Mouse (Mus musculus) cerebellum, postnatal 14 days (tissue): ENCODE results near the gene Btrc.

Source experiments
- DNase-seq, 2 experiments: peaks; one replicate each; pipeline ENCODE4 v3.0.0; 2021; ENCODE audit warnings: mixed read lengths in 2 of 2

Gene Btrc

DNA sequence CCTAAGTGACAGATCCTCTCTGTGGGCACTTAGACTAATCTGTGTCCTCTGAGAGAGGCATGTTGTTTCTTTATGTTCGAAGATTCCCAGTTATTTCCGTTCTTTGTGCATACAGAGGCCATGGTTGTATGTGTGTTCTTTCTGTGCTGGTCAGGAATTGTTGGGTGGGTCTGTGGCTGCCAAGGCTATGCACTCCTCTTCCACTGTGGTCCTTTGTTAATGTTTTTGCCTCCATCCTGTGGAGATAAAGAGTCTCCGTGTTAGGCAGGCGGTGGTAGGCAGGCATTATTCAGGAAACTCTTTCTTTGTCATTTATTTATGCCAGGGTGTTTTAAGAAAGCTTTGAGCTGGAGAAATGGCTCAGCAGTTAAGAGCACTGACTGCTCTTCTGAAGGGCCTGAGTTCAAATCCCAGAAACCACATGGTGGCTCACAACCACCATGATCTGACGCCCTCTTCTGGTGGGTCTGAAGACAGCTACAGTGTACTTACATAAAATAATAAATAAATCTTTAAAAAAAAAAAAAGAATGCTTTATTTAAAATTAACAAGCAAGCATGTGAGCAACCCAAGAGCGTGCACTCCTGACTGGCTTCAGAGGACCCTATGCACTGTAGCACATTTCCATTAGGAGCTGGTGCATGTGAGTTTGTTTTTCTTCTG is 67.6 kb downstream of the Btrc start:
- no peak for DNase-seq

GRCm38 (mm10) chr19:45432351-45432750 is 68.8 kb downstream of the Btrc start:
- peak; percentile 36 to 59 for DNase-seq

DNA sequence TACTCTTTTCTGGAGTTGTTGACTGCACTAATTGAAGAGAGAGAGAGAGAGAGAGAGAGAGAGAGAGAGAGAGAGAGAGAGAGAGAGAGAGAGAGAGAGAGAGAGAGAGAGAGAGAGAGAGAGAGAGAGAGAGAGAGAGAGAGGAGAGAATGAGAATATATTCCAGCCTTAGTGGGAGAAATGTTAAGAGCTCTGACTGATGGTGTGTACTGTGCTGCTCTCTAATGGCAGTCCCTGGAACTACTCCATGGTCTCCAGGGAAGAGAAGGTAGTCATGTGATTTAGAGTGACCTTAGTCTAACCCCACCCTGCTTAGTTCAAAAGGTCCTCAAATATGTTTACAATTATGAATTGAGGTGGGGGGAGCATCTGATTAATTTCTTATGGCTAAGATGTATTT is 72.5 kb downstream of the Btrc start:
- peak; percentile 83 for DNase-seq

- DNase-seq: no peak
Observed at GRCm38 (mm10) chr19:45437175-45437574, 73.6 kb downstream of the Btrc start.

GRCm38 (mm10) chr19:45438191-45438590 is 74.7 kb downstream of the Btrc start:
- no peak for DNase-seq

DNA sequence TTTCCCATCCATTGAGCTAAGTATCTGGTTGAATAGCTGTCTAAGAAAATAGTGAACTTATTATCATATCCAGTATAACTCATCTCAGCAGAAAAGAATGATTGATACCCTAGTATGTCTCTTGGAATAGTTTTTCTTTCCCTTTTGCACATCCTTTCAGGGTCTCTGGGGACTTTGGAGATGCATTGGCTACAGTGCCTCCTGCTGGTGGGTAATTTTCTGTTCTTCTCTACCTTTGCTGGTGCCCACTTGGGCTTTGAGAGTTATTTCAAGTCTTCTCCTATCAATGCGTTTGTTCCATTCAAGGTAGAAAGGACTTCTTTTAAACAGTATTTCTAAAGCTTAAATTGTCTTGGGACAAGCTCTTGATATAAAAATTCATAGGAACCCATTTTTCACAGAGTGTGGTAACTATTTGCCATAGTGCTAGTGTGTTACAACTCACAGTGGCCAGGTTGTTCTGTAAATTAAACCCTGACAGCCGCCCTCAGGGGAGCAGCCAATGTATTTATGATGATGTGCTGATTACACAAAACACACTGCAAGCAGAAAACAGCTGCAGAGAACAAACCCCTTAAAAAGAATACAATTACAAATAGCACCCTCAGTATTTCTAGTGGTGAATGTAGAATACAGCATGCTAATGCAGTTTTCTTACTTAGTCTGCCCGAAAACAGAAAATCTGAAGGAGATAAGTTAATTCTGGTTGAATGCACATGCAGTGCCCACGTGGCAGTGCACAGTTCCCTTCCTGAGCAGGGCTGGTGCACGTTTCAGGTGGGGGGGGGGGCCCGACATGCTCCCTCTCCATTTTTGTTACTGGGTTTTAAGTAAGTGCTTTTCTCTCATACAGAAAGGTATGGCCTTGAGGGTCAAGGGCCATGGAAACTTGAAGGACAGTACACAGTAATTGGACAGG is 75.7 kb downstream of the Btrc start:
- DNase-seq: peak in 1 of 2 experiments; percentile 42

DNA sequence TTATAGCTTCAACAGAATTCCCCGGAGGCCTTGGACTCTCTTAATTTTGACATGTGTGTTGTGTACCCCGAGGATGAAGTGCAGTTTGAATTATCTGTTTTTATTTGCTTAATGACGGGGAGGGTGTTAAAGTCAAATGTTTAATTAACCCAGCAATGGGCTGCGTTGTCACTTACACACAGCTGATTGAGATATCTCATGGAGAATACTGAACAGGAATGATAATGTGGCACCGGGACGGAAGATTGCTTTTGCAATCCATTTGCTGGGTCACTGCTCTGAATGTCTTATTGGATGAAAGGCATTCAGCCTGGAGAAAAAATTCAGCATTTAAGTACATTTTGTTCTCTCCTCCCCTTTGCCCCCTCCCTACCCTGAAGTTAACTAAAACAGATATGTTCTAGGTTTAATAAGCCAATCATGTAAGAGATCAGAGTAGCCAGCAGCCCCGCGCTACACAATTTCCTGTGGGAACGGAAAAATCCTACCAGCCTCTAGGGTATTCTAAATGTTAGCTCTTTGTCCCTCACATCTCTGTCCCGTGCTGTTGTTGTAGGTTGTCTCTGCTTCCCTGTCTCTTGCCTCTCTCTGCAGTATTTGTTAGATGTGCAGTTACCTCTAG is 77.1 kb downstream of the Btrc start:
- DNase-seq: no peak

DNA sequence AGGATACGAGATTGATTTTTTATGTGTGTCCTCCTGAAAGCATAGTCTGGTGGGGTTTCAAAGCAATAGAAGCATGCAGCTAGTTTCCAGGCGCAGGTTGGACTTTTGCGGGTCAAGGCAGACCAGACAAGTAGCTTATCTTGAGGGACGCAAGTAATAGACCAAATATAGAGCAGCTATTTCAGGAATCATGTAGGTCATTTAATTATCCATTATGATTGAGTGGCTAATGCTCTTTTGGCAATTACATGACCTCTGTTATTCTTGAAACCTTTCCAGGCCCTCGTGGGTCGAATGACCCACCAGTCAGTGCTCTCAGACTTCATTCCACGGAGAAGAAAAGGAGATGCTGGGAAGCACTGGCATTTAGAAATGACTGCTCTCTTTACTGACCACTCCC is 78.2 kb downstream of the Btrc start:
- no peak for DNase-seq

- no peak for DNase-seq
Observed at GRCm38 (mm10) chr19:45445253-45445933, 81.9 kb downstream of the Btrc start.

DNA sequence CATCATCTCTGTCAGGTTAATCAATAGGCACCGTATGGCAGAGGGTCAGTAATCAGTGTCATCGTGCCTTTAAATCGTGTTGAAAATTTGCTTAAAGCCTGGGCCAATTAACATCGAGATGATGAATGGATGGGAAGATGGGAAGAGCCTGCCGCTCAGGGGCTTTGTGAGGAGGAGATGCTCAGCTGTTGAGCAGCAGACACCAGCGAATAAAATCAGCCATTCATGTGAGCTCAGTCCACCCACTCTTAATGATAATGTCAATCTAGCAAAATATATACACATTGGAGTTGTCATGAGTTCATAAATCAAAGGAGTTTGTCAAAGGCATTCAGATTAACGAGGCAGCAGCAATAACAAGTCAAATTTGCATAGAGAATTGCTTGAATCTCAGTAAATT is 83.1 kb downstream of the Btrc start:
- DNase-seq: no peak

- no peak for DNase-seq
Observed at GRCm38 (mm10) chr19:45447222-45447621, 83.7 kb downstream of the Btrc start.

DNA sequence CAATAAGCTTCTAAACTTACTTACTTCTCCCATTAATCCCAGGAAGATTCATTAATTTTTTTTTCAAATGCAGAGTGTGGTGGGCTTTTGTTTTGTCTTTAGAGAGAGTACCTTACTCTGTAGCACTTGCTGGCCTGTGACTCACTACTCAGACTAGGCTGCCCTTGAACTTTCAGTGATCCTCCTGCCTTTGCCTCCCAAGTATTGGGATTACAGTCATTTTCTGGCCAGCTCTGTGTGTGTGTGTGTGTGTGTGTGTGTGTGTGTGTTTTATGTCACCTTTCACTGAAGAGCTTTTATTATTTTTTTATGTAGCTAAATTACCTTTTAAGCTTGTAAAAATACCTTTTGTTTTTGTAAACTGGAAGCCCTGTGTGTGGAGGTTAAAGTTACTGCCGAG is 84.4 kb downstream of the Btrc start:
- no peak for DNase-seq

- DNase-seq: no peak
Observed at GRCm38 (mm10) chr19:45454391-45454790, 90.9 kb downstream of the Btrc start.

- DNase-seq: no peak
Observed at GRCm38 (mm10) chr19:45456896-45457295, 93.4 kb downstream of the Btrc start.

DNA sequence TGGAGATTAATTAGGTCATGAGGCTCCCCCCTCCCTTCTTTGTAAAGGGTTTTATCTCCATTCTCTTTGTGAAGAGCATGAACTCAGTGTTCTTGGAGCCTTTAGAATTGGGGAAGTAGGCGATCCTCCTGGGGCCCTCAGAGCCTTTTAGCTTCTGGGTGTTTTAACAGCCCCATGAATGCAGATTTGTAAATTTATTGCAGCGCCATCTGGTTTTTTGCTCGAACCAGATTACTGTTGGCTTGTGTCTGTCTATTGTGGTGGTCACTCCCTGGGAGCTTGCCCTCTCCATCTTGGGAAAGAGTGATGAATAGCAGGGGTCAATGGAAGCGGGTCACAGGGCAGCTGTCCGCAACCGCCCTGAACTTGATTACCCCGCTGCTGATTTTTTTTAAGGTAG is 95.2 kb downstream of the Btrc start:
- no peak for DNase-seq

GRCm38 (mm10) chr19:45459931-45460665 is 96.6 kb downstream of the Btrc start:
- DNase-seq: no peak

GRCm38 (mm10) chr19:45460749-45461736 is 97.5 kb downstream of the Btrc start:
- peak; percentile 35 to 51 for DNase-seq

GRCm38 (mm10) chr19:45469760-45470159 is 106.2 kb downstream of the Btrc start:
- DNase-seq: no peak

- peak; percentile 20 to 34 for DNase-seq
Observed at GRCm38 (mm10) chr19:45472691-45473520, 109.4 kb downstream of the Btrc start.

GRCm38 (mm10) chr19:45474686-45475085 is 111.2 kb downstream of the Btrc start:
- no peak for DNase-seq
